Mouse (Mus musculus) liver, adult 10 weeks (tissue): ENCODE measurements around the gene Gm29666. TPM values are rescaled to one million over a fixed set of nuclear protein-coding genes. Genes with fewer than 3 reads are reported as not detected.

Experiments
- polyA plus RNA-seq: library from polyadenylated mRNA; stranded (reverse); fragments of 350-450 nt; fragmentation: Illumina TruSeq; extraction: RNeasy Lipid Tissue Mini Kit (QIAGEN cat#74804); gene quantifications from one replicate; pipeline ENCODE4 v1.2.3, GENCODE M21; 2014; ENCODE audit warnings: low read depth, low replicate concordance

Gm29666 gene
- 0.08 TPM for polyA plus RNA-seq

DNA sequence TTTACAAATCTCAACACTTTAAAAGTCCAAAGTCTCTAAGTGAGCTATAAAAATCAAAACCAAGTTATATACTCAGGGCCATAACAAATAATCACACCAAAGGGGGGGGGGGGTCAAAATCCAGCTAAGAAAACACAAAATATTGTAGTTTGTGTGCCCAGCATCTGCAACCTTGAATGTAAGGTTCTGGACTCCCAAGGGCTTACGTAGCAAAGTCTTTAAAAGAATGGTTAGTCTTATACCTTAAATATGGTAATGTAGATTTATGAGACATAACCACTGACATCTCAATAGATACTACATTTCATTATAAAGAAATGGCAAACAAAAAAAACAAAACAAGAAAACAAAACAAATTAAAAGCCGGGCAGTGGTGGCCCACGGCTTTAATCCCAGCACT, at the start of gene Gm29666:
TSS of gene Gm29666 (minus strand) at position 101 of the 400 bp plus-strand sequence.

DNA sequence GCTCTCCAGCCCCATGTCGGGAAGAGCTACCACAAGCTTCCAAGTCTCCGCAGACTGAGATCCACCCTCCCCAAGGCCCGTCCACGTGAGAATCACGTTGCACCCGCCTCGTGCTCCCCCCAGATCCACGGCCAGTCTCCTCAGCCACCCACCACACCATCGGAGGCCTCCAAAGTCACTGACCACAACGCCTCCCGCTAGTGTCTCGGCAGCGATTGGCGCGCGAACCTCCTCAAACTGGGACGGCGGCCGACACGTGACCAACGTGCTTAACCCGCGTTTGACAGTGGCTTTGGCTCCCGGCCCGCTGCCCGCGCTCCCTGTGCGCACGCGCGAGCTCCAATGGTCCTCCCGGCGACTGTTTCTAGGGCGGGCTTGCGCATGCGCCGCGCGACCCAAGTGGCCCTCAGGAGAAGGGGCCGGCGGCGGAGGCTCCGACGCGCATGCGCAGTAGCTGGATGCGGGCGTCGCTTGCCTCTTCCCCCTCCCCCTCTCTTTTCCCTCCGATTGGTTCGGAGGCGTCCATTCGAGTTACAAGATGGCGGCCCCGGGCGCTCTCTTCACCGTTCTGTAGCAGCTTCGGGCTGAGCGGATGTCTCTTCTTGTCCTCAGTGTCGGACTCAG, 3.2 kb upstream of the Gm29666 start, which contains the start of gene Nup50:
TSS of gene Nup50 (plus strand) at position 528 of the 624 bp plus-strand sequence.

Other genes with a start within 250 kb of the Gm29666 start
- not detected for gene Arhgap8, start 200.0 kb downstream of the Gm29666 start, polyA plus RNA-seq
- not detected for gene Phf21b, start 64.0 kb downstream of the Gm29666 start, polyA plus RNA-seq
- gene Nup50, start 3.4 kb upstream of the Gm29666 start, polyA plus RNA-seq = 7.9 TPM
- 7.7 TPM for gene 5031439G07Rik, start 68.5 kb upstream of the Gm29666 start, polyA plus RNA-seq
- gene Upk3a, start 97.1 kb upstream of the Gm29666 start, polyA plus RNA-seq = not detected
- gene Fam118a, start 108.9 kb upstream of the Gm29666 start, polyA plus RNA-seq = 2.9 TPM
- gene Smc1b, start 211.9 kb upstream of the Gm29666 start, polyA plus RNA-seq = 0.66 TPM
- not detected for gene Ribc2, start 212.0 kb upstream of the Gm29666 start, polyA plus RNA-seq